Mouse (Mus musculus): ENCODE results near the gene Dph1.

The Dph1 gene

GRCm38 (mm10) chr11:75158432-75158831 is 32.6 kb downstream of the Dph1 start:
- DNase-seq (ENCODE audit: low read depth): no peak

GRCm38 (mm10) chr11:75157901-75158300 is 33.1 kb downstream of the Dph1 start:
- no peak for DNase-seq (ENCODE audit: low read depth)

- no peak for DNase-seq (ENCODE audit: low read depth)
These were observed 34.0 kb downstream of the Dph1 start for GRCm38 (mm10) chr11:75157037-75157436.

GRCm38 (mm10) chr11:75156416-75156815 is 34.6 kb downstream of the Dph1 start:
- DNase-seq (ENCODE audit: low read depth): no peak

GRCm38 (mm10) chr11:75155985-75156384 is 35.1 kb downstream of the Dph1 start:
- DNase-seq (ENCODE audit: low read depth): no peak

GRCm38 (mm10) chr11:75154053-75154585 is 36.9 kb downstream of the Dph1 start:
- DNase-seq (ENCODE audit: low read depth): no peak

GRCm38 (mm10) chr11:75152603-75153557 is 38.2 kb downstream of the Dph1 start:
- no peak for DNase-seq (ENCODE audit: low read depth)

- no peak for DNase-seq (ENCODE audit: low read depth)
These were observed 40.7 kb downstream of the Dph1 start for GRCm38 (mm10) chr11:75150346-75150745.

GRCm38 (mm10) chr11:75148332-75149035 is 42.6 kb downstream of the Dph1 start:
- DNase-seq (ENCODE audit: low read depth): no peak

- no peak for DNase-seq (ENCODE audit: low read depth)
These were observed 43.2 kb downstream of the Dph1 start for GRCm38 (mm10) chr11:75147846-75148168.

GRCm38 (mm10) chr11:75147106-75147845 is 43.8 kb downstream of the Dph1 start:
- no peak for DNase-seq (ENCODE audit: low read depth)

GRCm38 (mm10) chr11:75145841-75146240 is 45.2 kb downstream of the Dph1 start:
- DNase-seq (ENCODE audit: low read depth): no peak

GRCm38 (mm10) chr11:75142749-75143148 is 48.3 kb downstream of the Dph1 start:
- no peak for DNase-seq (ENCODE audit: low read depth)

- no peak for DNase-seq (ENCODE audit: low read depth)
These were observed 49.1 kb downstream of the Dph1 start for GRCm38 (mm10) chr11:75141913-75142312.

GRCm38 (mm10) chr11:75141038-75141437 is 50.0 kb downstream of the Dph1 start:
- DNase-seq (ENCODE audit: low read depth): no peak

GRCm38 (mm10) chr11:75140431-75140830 is 50.6 kb downstream of the Dph1 start:
- DNase-seq (ENCODE audit: low read depth): no peak

- no peak for DNase-seq (ENCODE audit: low read depth)
These were observed 51.7 kb downstream of the Dph1 start for GRCm38 (mm10) chr11:75139122-75139963.

- DNase-seq (ENCODE audit: low read depth): peak; percentile 24
These were observed 54.2 kb downstream of the Dph1 start for GRCm38 (mm10) chr11:75136666-75137398.

GRCm38 (mm10) chr11:75135358-75135757 is 55.7 kb downstream of the Dph1 start:
- DNase-seq (ENCODE audit: low read depth): no peak

- DNase-seq (ENCODE audit: low read depth): no peak
These were observed 56.5 kb downstream of the Dph1 start for GRCm38 (mm10) chr11:75134485-75135068.

All from naive thymus-derived CD4-positive, alpha-beta T cell, adult 2 months (primary cell).